Mouse (Mus musculus): ENCODE measurements at regions not wholly inside any gene's neighbourhood (a gene's known extent, or its start where the extent isn't known, plus 50 kb on each side); places are given as distances from the start of the nearest gene placed in this dataset.
A peak's percentile ranks its signal among the peaks of the same experiment; 100 is the strongest.

- DNase-seq (ENCODE audit: low read depth): no peak
Observed at GRCm38 (mm10) chrX:142456022-142456421, 65.7 kb upstream of the Acsl4 start.

- DNase-seq (ENCODE audit: low read depth): no peak
Observed at GRCm38 (mm10) chrX:142464174-142464573, 73.8 kb upstream of the Acsl4 start.

- peak; percentile 1 for DNase-seq (ENCODE audit: low read depth)
Observed at GRCm38 (mm10) chrX:142464756-142465155, 74.4 kb upstream of the Acsl4 start.

- no peak for DNase-seq (ENCODE audit: low read depth)
Observed at GRCm38 (mm10) chrX:142467850-142468256, 77.5 kb upstream of the Acsl4 start.

- peak; percentile 1 for DNase-seq (ENCODE audit: low read depth)
Observed at GRCm38 (mm10) chrX:142468388-142468787, 78.1 kb upstream of the Acsl4 start.

GRCm38 (mm10) chrX:142469048-142469634 lies 78.8 kb upstream of the Acsl4 start:
- DNase-seq (ENCODE audit: low read depth): peak; percentile 44

- peak; percentile 29 for DNase-seq (ENCODE audit: low read depth)
Observed at GRCm38 (mm10) chrX:142470083-142470482, 79.7 kb upstream of the Acsl4 start.

- DNase-seq (ENCODE audit: low read depth): no peak
Observed at GRCm38 (mm10) chrX:142481203-142481815, 91.0 kb upstream of the Acsl4 start.

- DNase-seq (ENCODE audit: low read depth): no peak
Observed at GRCm38 (mm10) chrX:142488078-142488477, 97.7 kb upstream of the Acsl4 start.

GRCm38 (mm10) chrX:142490093-142490717 lies 99.9 kb upstream of the Acsl4 start:
- DNase-seq (ENCODE audit: low read depth): peak; percentile 2

GRCm38 (mm10) chrX:142501094-142501493 lies 110.8 kb upstream of the Acsl4 start:
- no peak for DNase-seq (ENCODE audit: low read depth)

GRCm38 (mm10) chrX:142504962-142505361 lies 114.6 kb upstream of the Acsl4 start:
- no peak for DNase-seq (ENCODE audit: low read depth)

GRCm38 (mm10) chrX:142507475-142507874 lies 117.1 kb upstream of the Acsl4 start:
- DNase-seq (ENCODE audit: low read depth): no peak

- DNase-seq (ENCODE audit: low read depth): no peak
Observed at GRCm38 (mm10) chrX:142516406-142517131, 126.2 kb upstream of the Acsl4 start.

GRCm38 (mm10) chrX:142517205-142517604 lies 126.9 kb upstream of the Acsl4 start:
- DNase-seq (ENCODE audit: low read depth): no peak

- DNase-seq (ENCODE audit: low read depth): no peak
Observed at GRCm38 (mm10) chrX:142521063-142521462, 130.7 kb upstream of the Acsl4 start.

- DNase-seq (ENCODE audit: low read depth): peak; percentile 32
Observed at GRCm38 (mm10) chrX:142526953-142527352, 136.6 kb upstream of the Acsl4 start.

GRCm38 (mm10) chrX:142529892-142530291 lies 139.6 kb upstream of the Acsl4 start:
- DNase-seq (ENCODE audit: low read depth): peak; percentile 14

- DNase-seq (ENCODE audit: low read depth): peak; percentile 67
Observed at GRCm38 (mm10) chrX:142534780-142535179, 144.4 kb upstream of the Acsl4 start.

GRCm38 (mm10) chrX:142535540-142535939 lies 145.2 kb upstream of the Acsl4 start:
- no peak for DNase-seq (ENCODE audit: low read depth)

GRCm38 (mm10) chrX:142535954-142536353 lies 145.3 kb upstream of the Tmem164 start:
- DNase-seq (ENCODE audit: low read depth): no peak

GRCm38 (mm10) chrX:142537259-142537963 lies 143.8 kb upstream of the Tmem164 start:
- DNase-seq (ENCODE audit: low read depth): no peak
